Mouse (Mus musculus): ENCODE data around the gene Krtcap3.

DNA sequence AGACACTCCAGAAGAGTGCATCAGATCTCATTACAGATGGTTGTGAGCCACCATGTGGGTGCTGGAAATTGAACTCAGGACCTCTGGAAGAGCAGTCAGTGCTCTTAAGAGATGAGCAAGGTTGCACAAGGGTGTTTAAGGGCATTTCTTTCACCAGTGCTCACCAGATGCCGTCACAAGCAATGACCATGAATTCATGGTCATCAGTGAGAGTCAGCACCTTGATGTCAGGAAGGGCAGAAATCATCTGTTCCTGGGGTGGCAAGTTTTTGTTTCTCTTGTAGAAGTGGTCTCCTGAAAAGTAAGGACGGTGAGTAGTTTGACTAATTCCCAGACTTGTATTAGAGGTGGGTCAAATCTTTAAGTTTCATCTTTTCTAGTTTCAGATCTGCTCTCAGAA is 47.6 kb upstream of the Krtcap3 start:
- TF ChIP-seq POLR2A (IDR thresholded peaks at IDR 0.05; ENCODE audit: extremely low read depth, insufficient read depth, low read length) (no peak), CTCF (IDR thresholded peaks at IDR 0.05; ENCODE audit: low read depth, low read length) (no peak)
